Mouse (Mus musculus): Measurements from ENCODE around the gene Pde5a.

The Pde5a gene

GRCm38 (mm10) chr3:122763768-122764167, 35.0 kb downstream of the Pde5a start:
- no peak for DNase-seq (ENCODE audit: low read depth, low spot score)

- DNase-seq (ENCODE audit: low read depth, low spot score): no peak
Measured at GRCm38 (mm10) chr3:122766930-122767329, 38.2 kb downstream of the Pde5a start.

- no peak for DNase-seq (ENCODE audit: low read depth, low spot score)
Measured at GRCm38 (mm10) chr3:122767841-122768240, 39.1 kb downstream of the Pde5a start.

- DNase-seq (ENCODE audit: low read depth, low spot score): no peak
Measured at GRCm38 (mm10) chr3:122781417-122781816, 52.7 kb downstream of the Pde5a start.

- DNase-seq (ENCODE audit: low read depth, low spot score): no peak
Measured at GRCm38 (mm10) chr3:122784245-122784644, 55.5 kb downstream of the Pde5a start.

GRCm38 (mm10) chr3:122788314-122788713, 59.6 kb downstream of the Pde5a start:
- DNase-seq (ENCODE audit: low read depth, low spot score): no peak

- DNase-seq (ENCODE audit: low read depth, low spot score): no peak
Measured at GRCm38 (mm10) chr3:122789544-122789943, 60.8 kb downstream of the Pde5a start.

GRCm38 (mm10) chr3:122800050-122800449, 71.3 kb downstream of the Pde5a start:
- no peak for DNase-seq (ENCODE audit: low read depth, low spot score)

GRCm38 (mm10) chr3:122800553-122801435, 72.0 kb downstream of the Pde5a start:
- no peak for DNase-seq (ENCODE audit: low read depth, low spot score)

GRCm38 (mm10) chr3:122801436-122802221, 72.9 kb downstream of the Pde5a start:
- DNase-seq (ENCODE audit: low read depth, low spot score): no peak

- DNase-seq (ENCODE audit: low read depth, low spot score): no peak
Measured at GRCm38 (mm10) chr3:122807313-122807712, 78.6 kb downstream of the Pde5a start.

- DNase-seq (ENCODE audit: low read depth, low spot score): no peak
Measured at GRCm38 (mm10) chr3:122810090-122810863, 81.5 kb downstream of the Pde5a start.

- no peak for DNase-seq (ENCODE audit: low read depth, low spot score)
Measured at GRCm38 (mm10) chr3:122810986-122811385, 82.2 kb downstream of the Pde5a start.

GRCm38 (mm10) chr3:122814531-122814930, 85.8 kb downstream of the Pde5a start:
- no peak for DNase-seq (ENCODE audit: low read depth, low spot score)

GRCm38 (mm10) chr3:122818282-122818681, 89.5 kb downstream of the Pde5a start:
- DNase-seq (ENCODE audit: low read depth, low spot score): no peak

GRCm38 (mm10) chr3:122820700-122821099, 92.0 kb downstream of the Pde5a start:
- no peak for DNase-seq (ENCODE audit: low read depth, low spot score)

GRCm38 (mm10) chr3:122828270-122829058, 99.7 kb downstream of the Pde5a start:
- DNase-seq (ENCODE audit: low read depth, low spot score): no peak

GRCm38 (mm10) chr3:122834519-122834918, 105.8 kb downstream of the Pde5a start:
- no peak for DNase-seq (ENCODE audit: low read depth, low spot score)

GRCm38 (mm10) chr3:122835097-122835850, 106.5 kb downstream of the Pde5a start:
- DNase-seq (ENCODE audit: low read depth, low spot score): no peak

GRCm38 (mm10) chr3:122837639-122838038, 108.9 kb downstream of the Pde5a start:
- no peak for DNase-seq (ENCODE audit: low read depth, low spot score)
